Mouse (Mus musculus) hindbrain, embryonic 16.5 days (tissue): ENCODE measurements at regions not wholly inside any gene's neighbourhood (a gene's known extent, or its start where the extent isn't known, plus 50 kb on each side); places are given as distances from the start of the nearest gene placed in this dataset.

ENCODE experiments used
- ATAC-seq: fragments of 200-750 bp; cut with Nextera tagmentation; 2 replicates; pipeline ENCODE4 v1.8.0; 2017; ENCODE audit warnings: moderate TSS enrichment, moderate library complexity
- H3K27ac ChIP-seq: fragments of 300-500 bp; sonication (generic); 2 replicates; pipeline ENCODE4 v1.5.1; 2014; ENCODE audit warnings: low read depth, mild to moderate bottlenecking, control low read depth, low read length, moderate library complexity
- H3K27me3 ChIP-seq: fragments of 300-500 bp; sonication (generic); replicated peaks from 2 replicates; pipeline ENCODE4 v1.6.1; 2014; ENCODE audit warnings: low read length; ENCODE audit not compliant: control insufficient read depth, insufficient read depth
- H3K36me3 ChIP-seq: fragments of 300-500 bp; sonication (generic); 2 replicates; pipeline ENCODE4 v1.6.1; 2014; ENCODE audit warnings: mild to moderate bottlenecking, low read length, moderate library complexity, mixed read lengths; ENCODE audit not compliant: control insufficient read depth, insufficient read depth
- H3K4me1 ChIP-seq: fragments of 300-500 bp; sonication (generic); 2 replicates; pipeline ENCODE4 v1.6.1; 2014; ENCODE audit warnings: low read depth, low read length; ENCODE audit not compliant: control insufficient read depth, insufficient read depth
- H3K4me2 ChIP-seq: fragments of 300-500 bp; sonication (generic); 2 replicates; pipeline ENCODE4 v1.6.1; 2014; ENCODE audit warnings: mild to moderate bottlenecking, low read length, control low read depth, moderate library complexity
- H3K4me3 ChIP-seq: fragments of 300-500 bp; sonication (generic); 2 replicates; pipeline ENCODE4 v1.5.1; 2014; ENCODE audit warnings: mild to moderate bottlenecking, low read length, control low read depth, moderate library complexity
- H3K9ac ChIP-seq: fragments of 300-500 bp; sonication (generic); 2 replicates; pipeline ENCODE4 v1.6.1; 2014; ENCODE audit warnings: low read depth, mild to moderate bottlenecking, control low read depth, low read length, moderate library complexity
- H3K9me3 ChIP-seq: fragments of 300-500 bp; sonication (generic); 2 replicates; pipeline ENCODE4 v1.6.1; 2014; ENCODE audit warnings: mild to moderate bottlenecking, low read length, moderate library complexity; ENCODE audit not compliant: control insufficient read depth
- WGBS: fragments of 180-500 bp; shearing (Covaris S2); extraction: QIAGEN DNeasy Blood & Tissue Kit; methylation state at CpG from one replicate; pipeline ENCODE4 v1.1.7; 2014; 5-methylcytosine and 5-hydroxymethylcytosine counted together

DNA sequence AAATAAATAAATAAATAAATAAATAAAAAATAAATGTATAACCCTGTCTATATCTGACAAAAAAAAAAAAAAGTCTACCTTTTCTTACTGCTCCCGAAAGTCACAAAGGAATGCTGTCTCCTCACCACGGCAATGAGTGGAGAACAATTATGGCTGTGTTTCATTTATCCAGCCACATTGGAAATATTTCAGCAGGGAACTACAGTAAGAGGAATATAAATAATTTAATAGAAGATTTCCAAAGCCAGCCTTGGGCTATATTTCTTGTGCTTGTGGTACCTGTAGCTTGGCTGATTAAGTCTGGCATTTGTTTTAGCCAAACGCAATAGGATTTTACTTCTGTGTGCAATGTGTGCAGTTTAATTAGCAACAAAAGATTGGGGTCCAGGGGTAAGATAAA, 98.8 kb upstream of the Tac1 start:
- no peaks in the 10 kb centered on the region for H3K9me3 ChIP-seq
- H3K36me3 ChIP-seq = no peaks in the 10 kb centered on the region
- H3K4me1 ChIP-seq = no peaks in the 10 kb centered on the region
- WGBS = 77% methylated on average over 3 of the region's 3 CpGs
- no peak overlapping the region for H3K4me3 ChIP-seq
- H3K27ac ChIP-seq = no peak overlapping the region
- no peak overlapping the region for H3K4me2 ChIP-seq
- H3K27me3 ChIP-seq = no peaks in the 10 kb centered on the region
- no peak overlapping the region for H3K9ac ChIP-seq
- ATAC-seq = no peak

- Histone ChIP-seq H3K4me1 (no peaks in the 10 kb centered on the region), H3K4me2 (no peak overlapping the region), H3K27ac (no peak overlapping the region), H3K4me3 (no peak overlapping the region), H3K27me3 (no peaks in the 10 kb centered on the region), H3K9ac (no peak overlapping the region), H3K36me3 (no peaks in the 10 kb centered on the region), H3K9me3 (no peaks in the 10 kb centered on the region)
- ATAC-seq = peak; percentile 40; the same call in 1 of the 2 replicates
- WGBS = 71% methylated on average over 2 of the region's 2 CpGs
Observed at GRCm38 (mm10) chr6:7463896-7464295, 90.8 kb upstream of the Tac1 start.

- no peak overlapping the region for H3K9ac ChIP-seq
- H3K9me3 ChIP-seq = no peaks in the 10 kb centered on the region
- no peak overlapping the region for H3K27ac ChIP-seq
- no peaks in the 10 kb centered on the region for H3K36me3 ChIP-seq
- 62% methylated on average over 2 of the region's 2 CpGs for WGBS
- H3K4me2 ChIP-seq = no peak overlapping the region
- H3K4me1 ChIP-seq = no peaks in the 10 kb centered on the region
- ATAC-seq = no peak
- H3K27me3 ChIP-seq = no peaks in the 10 kb centered on the region
- no peak overlapping the region for H3K4me3 ChIP-seq
Observed at GRCm38 (mm10) chr6:7464346-7464745, 90.3 kb upstream of the Tac1 start.

DNA sequence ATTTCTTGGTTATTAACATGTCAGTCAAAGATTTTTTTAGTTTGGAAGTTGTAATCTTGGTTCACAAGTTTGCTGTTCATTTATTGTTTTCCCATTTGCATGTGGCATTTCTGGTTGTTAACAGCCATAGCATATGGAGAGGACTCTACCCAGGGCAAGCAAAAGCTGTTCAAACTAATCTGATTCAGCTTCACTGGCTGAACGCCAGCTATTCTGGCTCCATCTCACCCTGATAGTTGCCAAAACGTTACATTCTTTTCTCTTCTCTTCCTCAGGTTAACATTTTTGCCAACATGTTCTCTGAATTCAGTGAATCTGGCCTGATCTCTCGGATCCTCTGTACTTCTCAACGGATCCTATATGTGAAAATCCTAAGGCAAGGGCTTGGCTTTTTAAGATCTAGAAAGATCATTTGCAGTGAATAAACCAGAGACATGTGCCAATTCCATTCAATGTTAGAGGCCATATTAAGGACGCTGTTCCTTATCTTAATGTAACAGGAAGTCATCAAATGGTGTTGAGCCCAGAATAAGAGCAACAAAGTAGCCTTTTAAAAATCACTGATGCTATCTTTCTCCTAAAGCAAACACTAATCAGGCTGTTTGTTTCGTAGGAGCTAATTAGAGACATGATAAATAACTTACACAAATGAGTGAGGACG, 82.2 kb upstream of the Tac1 start:
- Histone ChIP-seq H3K4me1 (no peaks in the 10 kb centered on the region), H3K4me3 (no peak overlapping the region), H3K9ac (no peak overlapping the region), H3K27ac (no peak overlapping the region), H3K4me2 (no peak overlapping the region), H3K9me3 (no peaks in the 10 kb centered on the region), H3K36me3 (no peaks in the 10 kb centered on the region), H3K27me3 (no peaks in the 10 kb centered on the region)
- ATAC-seq = peak; percentile 76
- 62% methylated on average over 7 of the region's 7 CpGs for WGBS

GRCm38 (mm10) chr6:7473730-7474129, 80.9 kb upstream of the Tac1 start:
- 74% methylated on average over 3 of the region's 3 CpGs for WGBS
- Histone ChIP-seq H3K9ac (no peak overlapping the region), H3K36me3 (no peaks in the 10 kb centered on the region), H3K27me3 (no peaks in the 10 kb centered on the region), H3K4me3 (no peak overlapping the region), H3K4me1 (no peaks in the 10 kb centered on the region), H3K9me3 (no peaks in the 10 kb centered on the region), H3K4me2 (no peak overlapping the region), H3K27ac (no peak overlapping the region)
- no peak for ATAC-seq

DNA sequence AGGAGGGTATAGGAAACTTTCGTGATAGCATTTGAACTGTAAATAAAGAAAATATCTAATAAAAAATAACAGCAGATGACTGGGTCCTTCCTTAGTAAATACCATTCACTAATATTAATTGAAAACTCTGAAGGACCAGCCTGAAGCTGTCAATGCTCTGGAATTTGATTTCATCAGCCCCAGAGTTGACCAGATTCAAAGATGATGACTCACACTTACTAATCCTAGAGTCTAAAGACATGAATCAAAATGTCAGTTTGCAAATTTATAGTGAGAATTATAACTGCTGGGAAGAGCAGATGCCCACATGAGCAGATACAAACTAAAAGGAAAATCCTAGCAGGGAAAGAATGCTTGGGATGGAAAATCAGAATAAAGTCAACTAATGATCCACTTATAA, 77.8 kb upstream of the Tac1 start:
- Histone ChIP-seq H3K4me2 (no peak overlapping the region), H3K27ac (no peak overlapping the region), H3K9ac (no peak overlapping the region), H3K9me3 (no peaks in the 10 kb centered on the region), H3K4me3 (no peak overlapping the region), H3K27me3 (no peaks in the 10 kb centered on the region), H3K36me3 (no peaks in the 10 kb centered on the region), H3K4me1 (no peaks in the 10 kb centered on the region)
- ATAC-seq = no peak
- 88% methylated on average over 1 of the region's 1 CpGs for WGBS

DNA sequence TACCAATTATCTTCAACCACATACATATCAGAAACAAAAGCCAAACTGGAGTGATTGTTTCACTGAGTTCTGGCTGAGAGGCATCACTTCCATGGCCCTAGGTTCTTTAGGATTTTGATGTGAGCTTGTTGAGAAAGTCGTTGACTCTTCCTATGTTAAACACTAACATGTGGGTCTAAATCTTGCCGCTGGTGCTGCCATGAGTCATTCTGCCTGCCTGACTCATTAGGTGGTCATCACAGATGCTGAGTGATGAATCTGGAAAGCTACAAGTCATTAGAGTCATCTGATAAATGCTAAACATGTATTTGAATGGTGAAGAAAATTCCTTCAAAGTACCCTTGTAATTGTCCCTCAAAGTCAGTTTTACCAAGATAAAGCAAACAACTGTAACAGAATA, 60.4 kb upstream of the Tac1 start:
- Histone ChIP-seq H3K4me1 (no peaks in the 10 kb centered on the region), H3K4me2 (no peak overlapping the region), H3K4me3 (no peak overlapping the region), H3K9ac (no peak overlapping the region), H3K9me3 (no peaks in the 10 kb centered on the region), H3K27ac (no peak overlapping the region), H3K27me3 (no peaks in the 10 kb centered on the region), H3K36me3 (no peaks in the 10 kb centered on the region)
- 78% methylated on average over 2 of the region's 2 CpGs for WGBS
- no peak for ATAC-seq

DNA sequence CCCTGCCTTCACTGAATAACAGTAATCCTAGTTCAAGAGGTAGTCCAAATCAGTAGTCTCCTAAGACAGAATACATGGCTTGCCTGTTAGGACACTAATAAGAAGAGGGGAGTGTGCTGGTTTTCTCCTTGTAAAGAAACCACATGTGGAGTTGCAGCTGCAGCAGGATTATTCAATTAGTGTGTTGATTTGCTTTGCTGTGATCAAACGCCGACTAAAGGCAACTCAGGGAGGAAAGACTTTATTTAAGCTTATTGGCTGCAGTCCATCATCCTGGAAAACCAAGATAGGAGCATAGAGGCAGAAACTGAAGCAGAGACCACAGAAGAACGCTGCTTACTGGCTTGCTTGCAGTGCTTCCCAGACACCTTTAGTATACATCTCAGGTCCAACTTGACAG, 57.9 kb upstream of the Tac1 start:
- H3K4me2 ChIP-seq = no peak overlapping the region
- WGBS = 43% methylated on average over 3 of the region's 3 CpGs
- H3K9me3 ChIP-seq = no peaks in the 10 kb centered on the region

More for the DNA sequence above, 57.9 kb upstream of the Tac1 start:
- ATAC-seq = no peak
- Histone ChIP-seq H3K36me3 (no peaks in the 10 kb centered on the region), H3K4me1 (no peaks in the 10 kb centered on the region), H3K9ac (no peak overlapping the region), H3K27me3 (no peaks in the 10 kb centered on the region), H3K27ac (no peak overlapping the region), H3K4me3 (no peak overlapping the region)
